Mouse (Mus musculus): ENCODE data around the gene Hcn1.
"Not testable (repeated sequence)": the region's sequence is repeated elsewhere in the genome, so short reads cannot be mapped to it uniquely, and the experiment has no call there.

Hcn1 gene

GRCm38 (mm10) chr13:117877787-117878186 is 275.7 kb downstream of the Hcn1 start:
- DNase-seq (ENCODE audit: low spot score in 2 of 2) = no peak

DNA sequence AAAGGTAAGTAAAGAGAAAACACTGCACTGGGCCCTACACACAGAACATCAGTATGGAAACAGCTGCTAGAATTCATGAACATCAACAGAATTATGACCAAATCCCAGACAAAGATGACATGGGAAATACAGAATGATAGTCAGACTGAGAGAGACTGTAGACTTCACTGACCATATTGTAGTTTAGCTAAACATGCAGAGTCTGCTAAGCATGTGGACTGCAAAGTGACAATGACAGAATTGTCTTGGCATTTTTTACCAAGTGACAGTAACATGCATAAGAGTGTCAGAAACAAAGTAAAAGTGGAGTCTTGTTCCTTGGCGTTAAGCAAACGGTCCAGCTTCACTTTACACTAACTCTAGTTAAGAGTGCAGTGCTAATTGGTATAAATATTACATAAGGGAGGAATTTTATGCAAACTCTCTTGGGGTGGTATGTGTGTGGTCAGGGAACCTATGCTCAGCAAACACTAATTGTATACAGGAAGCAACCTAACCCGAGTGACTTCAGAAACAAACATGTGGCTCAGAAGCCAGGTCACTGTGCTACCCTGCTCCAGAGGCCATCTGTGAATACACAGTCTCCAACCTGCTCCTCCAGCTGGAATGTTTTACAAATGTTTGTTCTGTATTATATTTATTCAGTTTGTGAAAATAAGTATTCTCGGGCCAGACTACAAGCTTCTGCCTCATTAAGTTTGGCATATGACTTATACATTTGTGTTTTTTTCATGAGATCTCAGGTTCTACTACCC is 278.5 kb downstream of the Hcn1 start:
- no peak for DNase-seq (ENCODE audit: low spot score in 2 of 2)

DNA sequence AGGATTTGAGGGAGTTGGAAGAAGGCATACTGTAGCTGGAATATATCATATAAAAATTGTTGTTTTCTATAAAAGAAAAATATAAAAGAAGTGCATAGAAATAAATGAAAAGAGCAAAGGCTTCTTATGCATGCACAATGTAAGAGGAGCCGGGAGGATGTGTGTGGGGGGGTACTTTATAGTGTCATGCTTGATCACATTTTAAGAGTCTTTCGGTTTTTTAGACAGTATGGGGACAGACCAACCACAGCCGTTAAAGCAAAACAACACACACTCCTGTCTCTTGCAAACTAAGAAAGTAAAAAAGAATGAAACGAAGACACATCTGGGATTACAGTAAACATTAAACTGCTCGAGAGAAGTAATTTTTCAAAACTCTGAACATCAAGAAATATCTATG is 290.0 kb downstream of the Hcn1 start:
- DNase-seq (ENCODE audit: low spot score in 2 of 2) = no peak

GRCm38 (mm10) chr13:117898052-117898451 is 295.9 kb downstream of the Hcn1 start:
- peak in 1 of 2 experiments; percentile 15 for DNase-seq (ENCODE audit: low spot score in 2 of 2)

DNA sequence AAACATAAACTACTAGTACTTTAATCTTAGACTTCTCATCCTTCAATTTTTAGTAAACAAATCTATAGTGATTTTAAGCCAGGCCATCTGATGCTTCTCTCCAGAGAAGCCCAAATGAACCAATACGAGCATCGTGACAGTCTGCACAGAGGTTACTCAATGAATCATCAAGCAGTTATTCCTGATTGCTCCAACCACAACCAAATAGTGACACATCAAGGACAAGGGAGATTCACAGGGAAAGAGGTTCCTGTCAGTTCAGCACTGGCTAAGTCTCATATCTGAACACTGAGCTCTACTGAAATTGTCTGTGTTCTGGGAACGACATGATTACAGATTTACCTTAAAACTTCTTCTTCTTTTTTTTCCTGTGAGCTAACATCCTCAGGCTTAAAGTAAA is 305.7 kb downstream of the Hcn1 start:
- DNase-seq (ENCODE audit: low spot score in 2 of 2) = no peak

- no peak for DNase-seq (ENCODE audit: low spot score in 2 of 2)
Measured at GRCm38 (mm10) chr13:117929734-117930133, 327.6 kb downstream of the Hcn1 start.

- DNase-seq (ENCODE audit: low spot score in 2 of 2) = no peak
Measured at GRCm38 (mm10) chr13:117931746-117932145, 329.6 kb downstream of the Hcn1 start.

GRCm38 (mm10) chr13:117938761-117939160 is 336.6 kb downstream of the Hcn1 start:
- no peak for DNase-seq (ENCODE audit: low spot score in 2 of 2)

GRCm38 (mm10) chr13:117940536-117941280 is 338.6 kb downstream of the Hcn1 start:
- no peak for DNase-seq (ENCODE audit: low spot score in 2 of 2)

- DNase-seq (ENCODE audit: low spot score in 2 of 2) = no peak
Measured at GRCm38 (mm10) chr13:117946843-117947242, 344.7 kb downstream of the Hcn1 start.

GRCm38 (mm10) chr13:117947704-117948376 is 345.7 kb downstream of the Hcn1 start:
- DNase-seq (ENCODE audit: low spot score in 2 of 2) = no peak

DNA sequence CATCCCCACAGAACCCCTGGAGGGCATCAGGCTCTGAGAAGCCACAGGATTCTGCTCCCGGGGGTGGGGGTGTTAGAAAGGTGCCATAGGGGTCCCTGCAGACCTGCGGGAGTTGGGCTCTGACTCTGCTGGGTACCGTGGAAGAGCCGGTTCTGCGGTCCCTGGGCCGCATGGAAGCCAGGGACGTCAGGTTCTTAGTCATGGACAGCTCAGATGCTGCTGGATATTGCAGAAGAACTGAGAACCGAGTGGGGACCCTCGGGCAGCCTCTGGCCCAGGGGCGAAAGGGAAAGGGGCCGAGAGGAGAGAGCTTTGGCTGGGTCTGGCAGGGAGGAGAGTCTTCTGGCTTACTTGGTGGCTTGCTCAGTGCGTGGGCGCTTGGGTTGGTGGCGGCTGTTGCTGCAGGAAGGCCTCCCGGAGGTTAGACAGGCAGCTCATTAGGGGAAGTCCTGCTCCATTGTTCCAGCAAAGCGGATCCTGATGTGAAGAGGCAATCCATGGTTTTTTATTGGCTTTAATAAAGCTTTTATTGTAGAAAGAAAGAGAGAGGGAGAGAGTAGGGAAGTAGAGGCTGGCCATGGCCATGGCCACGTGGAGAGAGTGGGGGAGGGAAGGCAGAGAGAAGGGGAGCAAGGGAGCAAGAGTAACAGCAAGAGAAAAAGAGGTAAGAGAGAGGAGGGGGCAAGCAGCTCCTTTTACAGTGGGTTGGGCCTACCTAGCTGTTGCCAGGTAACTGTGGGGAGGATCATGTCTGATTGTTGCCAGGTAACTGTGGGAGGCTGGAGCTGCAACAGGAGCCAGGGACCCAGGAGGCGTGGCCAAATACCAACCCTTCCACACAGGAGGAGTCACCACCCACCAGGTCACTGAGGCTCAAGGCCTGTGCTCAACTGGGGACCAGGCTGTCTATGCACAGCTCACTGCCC is 356.6 kb downstream of the Hcn1 start:
- no peak for DNase-seq (ENCODE audit: low spot score in 2 of 2)

GRCm38 (mm10) chr13:117964620-117965019 is 362.5 kb downstream of the Hcn1 start:
- DNase-seq (ENCODE audit: low spot score in 2 of 2) = no peak

DNA sequence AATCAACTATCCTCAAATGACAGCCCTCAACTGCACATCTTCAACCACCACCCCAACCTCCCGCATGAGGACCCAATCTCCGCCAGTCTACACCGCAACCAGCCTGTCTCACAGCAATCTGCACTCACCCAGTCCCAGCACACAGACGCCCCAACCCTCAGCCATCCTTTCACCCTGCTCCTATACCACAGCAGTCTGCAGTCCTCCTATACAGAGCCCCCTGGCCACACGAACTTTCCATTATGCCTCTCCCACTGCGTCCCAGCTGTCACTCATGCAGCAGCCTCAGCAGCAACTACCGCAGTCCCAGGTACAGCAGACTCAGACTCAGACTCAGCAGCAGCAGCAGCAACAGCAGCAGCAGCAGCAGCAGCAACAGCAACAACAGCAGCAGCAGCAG is 373.3 kb downstream of the Hcn1 start:
- DNase-seq (ENCODE audit: low spot score in 2 of 2) = no peak

- DNase-seq (ENCODE audit: low spot score in 2 of 2) = no peak
Measured at GRCm38 (mm10) chr13:117975823-117976222, 373.7 kb downstream of the Hcn1 start.

DNA sequence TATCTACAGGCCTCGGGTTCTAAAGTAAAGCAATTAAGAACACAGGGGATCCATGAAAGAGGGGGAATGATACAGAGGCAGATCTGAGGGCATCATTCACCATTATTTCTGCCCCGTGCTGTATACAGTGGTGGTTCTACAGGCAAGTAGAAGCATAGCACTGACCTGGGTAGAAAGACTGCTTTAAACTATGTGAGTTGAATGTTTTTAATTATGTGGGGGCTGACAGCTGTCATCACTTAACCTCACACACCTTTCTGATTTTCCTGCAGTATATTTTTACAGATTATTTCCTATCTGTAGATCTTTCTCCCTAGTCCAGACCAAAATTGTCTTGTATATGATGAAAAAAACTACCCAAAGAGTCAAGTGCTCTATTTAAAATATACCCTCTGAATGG is 382.2 kb downstream of the Hcn1 start:
- DNase-seq (ENCODE audit: low spot score in 2 of 2) = no peak

GRCm38 (mm10) chr13:117999767-118000488 is 397.8 kb downstream of the Hcn1 start:
- DNase-seq (ENCODE audit: low spot score in 2 of 2) = no peak

DNA sequence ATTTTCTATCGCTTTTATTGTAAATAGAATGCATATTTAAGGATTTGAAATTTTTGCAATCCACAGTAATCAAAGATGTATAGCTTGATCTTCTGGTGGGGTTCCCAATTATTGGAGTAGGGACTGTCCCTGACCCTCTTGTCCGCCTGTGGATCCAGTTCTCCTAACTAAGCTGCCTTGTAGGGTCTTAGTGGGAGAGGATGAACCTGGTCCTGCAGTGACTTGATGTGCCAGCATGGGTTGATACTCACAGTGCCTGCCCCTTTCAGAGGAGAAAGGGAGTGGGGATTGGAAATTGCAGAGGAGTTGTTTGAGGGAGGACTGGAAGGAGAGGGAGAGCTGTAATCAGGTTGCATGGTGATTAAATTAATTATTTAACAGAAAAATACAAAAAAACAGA is 398.4 kb downstream of the Hcn1 start:
- DNase-seq (ENCODE audit: low spot score in 2 of 2) = no peak

GRCm38 (mm10) chr13:118021176-118021575 is 419.1 kb downstream of the Hcn1 start:
- DNase-seq (ENCODE audit: low spot score in 2 of 2) = no peak

GRCm38 (mm10) chr13:118022891-118023290 is 420.8 kb downstream of the Hcn1 start:
- not testable (repeated sequence) for DNase-seq (ENCODE audit: low spot score in 2 of 2)

GRCm38 (mm10) chr13:118023381-118023780 is 421.3 kb downstream of the Hcn1 start:
- DNase-seq (ENCODE audit: low spot score in 2 of 2) = no peak
